Mouse (Mus musculus) kidney, embryonic 16.5 days (tissue): ENCODE measurements at regions not wholly inside any gene's neighbourhood (a gene's known extent, or its start where the extent isn't known, plus 50 kb on each side); places are given as distances from the start of the nearest gene placed in this dataset.

ENCODE experiments used
- ATAC-seq: fragments of 200-750 bp; cut with Nextera tagmentation; 2 replicates; pipeline ENCODE4 v1.8.0; 2017; ENCODE audit warnings: moderate TSS enrichment; ENCODE audit not compliant: low FRiP score, low TSS enrichment
- H3K27ac ChIP-seq: fragments of 300-500 bp; sonication (generic); 2 replicates; pipeline ENCODE4 v1.5.1; 2014; ENCODE audit warnings: low read length
- H3K27me3 ChIP-seq: fragments of 300-500 bp; sonication (generic); 2 replicates; pipeline ENCODE4 v1.6.1; 2014; ENCODE audit warnings: low read length, control low read depth, mixed read lengths; ENCODE audit not compliant: insufficient read depth
- H3K36me3 ChIP-seq: fragments of 300-500 bp; sonication (generic); 2 replicates; pipeline ENCODE4 v1.6.1; 2014; ENCODE audit warnings: low read length, control low read depth, mixed read lengths; ENCODE audit not compliant: insufficient read depth
- H3K4me1 ChIP-seq: fragments of 300-500 bp; sonication (generic); 2 replicates; pipeline ENCODE4 v1.6.1; 2014; ENCODE audit warnings: low read length, control low read depth, mixed read lengths; ENCODE audit not compliant: insufficient read depth
- H3K4me2 ChIP-seq: fragments of 300-500 bp; sonication (generic); replicated peaks from 2 replicates; pipeline ENCODE4 v1.6.1; 2014; ENCODE audit warnings: low read depth, low read length
- H3K4me3 ChIP-seq: fragments of 300-500 bp; sonication (generic); 2 replicates; pipeline ENCODE4 v1.5.1; 2014; ENCODE audit warnings: mild to moderate bottlenecking, low read length
- H3K9ac ChIP-seq: fragments of 300-500 bp; sonication (generic); replicated peaks from 2 replicates; pipeline ENCODE4 v1.6.1; 2014; ENCODE audit warnings: low read length
- H3K9me3 ChIP-seq: fragments of 300-500 bp; sonication (generic); 2 replicates; pipeline ENCODE4 v1.6.1; 2016; ENCODE audit warnings: low read length, control low read depth
- WGBS: fragments of 180-500 bp; shearing (Covaris S2); extraction: QIAGEN DNeasy Blood & Tissue Kit; methylation state at CpG from one replicate; pipeline ENCODE4 v1.1.7; 2014; 5-methylcytosine and 5-hydroxymethylcytosine counted together

DNA sequence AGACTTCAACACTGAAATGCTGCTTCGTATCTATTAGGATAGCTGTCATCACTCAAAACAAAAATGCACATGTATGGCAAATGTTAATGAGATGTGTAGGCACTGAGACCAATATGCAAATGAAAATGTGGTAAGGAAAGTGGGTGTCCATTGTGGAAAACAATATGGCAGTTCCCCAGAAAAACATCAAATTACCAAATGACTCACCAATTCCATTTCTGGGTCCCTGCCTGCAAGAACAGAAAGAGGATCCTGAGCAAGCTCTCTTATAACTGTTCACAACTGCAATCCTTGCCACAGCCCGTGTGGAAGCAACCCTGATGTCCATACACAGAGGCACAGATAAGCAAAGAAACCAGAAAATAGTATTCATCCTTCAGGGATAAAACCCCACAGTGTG lies 442.0 kb downstream of the Defb40 start:
- H3K4me2 ChIP-seq = no peak overlapping the region

DNA sequence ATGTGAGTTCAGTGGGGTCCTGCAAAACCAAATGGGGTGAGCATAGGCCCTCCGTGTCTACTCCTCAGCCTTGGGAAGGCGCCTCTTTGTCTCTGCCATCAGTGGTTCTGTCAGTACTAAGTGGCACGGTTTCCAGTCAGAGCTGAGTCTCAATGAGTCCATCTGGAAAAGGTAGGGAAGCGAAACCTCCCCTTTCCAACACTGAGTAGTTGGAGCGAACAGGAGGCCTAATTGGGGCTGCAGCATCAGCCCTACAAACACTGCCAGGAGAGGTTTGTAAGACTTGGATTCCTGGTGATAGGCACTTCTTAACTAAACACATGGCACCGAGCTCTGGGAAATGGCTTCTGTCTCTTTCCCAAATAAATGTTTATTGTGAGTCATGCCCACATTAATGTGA lies 449.9 kb downstream of the Defb40 start:
- no peak overlapping the region for H3K9ac ChIP-seq
- WGBS = 80% methylated on average over 6 of the region's 6 CpGs
- H3K36me3 ChIP-seq = no peaks in the 10 kb centered on the region
- H3K4me1 ChIP-seq = no peaks in the 10 kb centered on the region
- H3K27me3 ChIP-seq = no peaks in the 10 kb centered on the region
- H3K4me3 ChIP-seq = no peak overlapping the region
- H3K9me3 ChIP-seq = no peaks in the 10 kb centered on the region
- H3K4me2 ChIP-seq = no peak overlapping the region
- no peak for ATAC-seq
- H3K27ac ChIP-seq = no peak overlapping the region

More for the DNA sequence above, 442.0 kb downstream of the Defb40 start:
- Histone ChIP-seq H3K27me3 (no peaks in the 10 kb centered on the region), H3K9ac (no peak overlapping the region), H3K4me1 (no peaks in the 10 kb centered on the region), H3K4me3 (no peak overlapping the region), H3K9me3 (0 out of 2 replicates have a peak, but pooled peaks cover 2% of the 10 kb centered on the region), H3K27ac (no peak overlapping the region), H3K36me3 (no peaks in the 10 kb centered on the region)
- ATAC-seq = no peak
- 88% methylated on average over 2 of the region's 2 CpGs for WGBS

GRCm38 (mm10) chr8:18512409-18512808 lies 465.6 kb downstream of the Defb40 start:
- H3K27me3 ChIP-seq = no peaks in the 10 kb centered on the region
- no peak overlapping the region for H3K27ac ChIP-seq
- no peak overlapping the region for H3K4me3 ChIP-seq
- no peak for ATAC-seq
- no peaks in the 10 kb centered on the region for H3K9me3 ChIP-seq
- WGBS = 57% methylated on average over 2 of the region's 2 CpGs
- no peak overlapping the region for H3K9ac ChIP-seq
- no peak overlapping the region for H3K4me2 ChIP-seq
- no peaks in the 10 kb centered on the region for H3K4me1 ChIP-seq
- no peaks in the 10 kb centered on the region for H3K36me3 ChIP-seq

DNA sequence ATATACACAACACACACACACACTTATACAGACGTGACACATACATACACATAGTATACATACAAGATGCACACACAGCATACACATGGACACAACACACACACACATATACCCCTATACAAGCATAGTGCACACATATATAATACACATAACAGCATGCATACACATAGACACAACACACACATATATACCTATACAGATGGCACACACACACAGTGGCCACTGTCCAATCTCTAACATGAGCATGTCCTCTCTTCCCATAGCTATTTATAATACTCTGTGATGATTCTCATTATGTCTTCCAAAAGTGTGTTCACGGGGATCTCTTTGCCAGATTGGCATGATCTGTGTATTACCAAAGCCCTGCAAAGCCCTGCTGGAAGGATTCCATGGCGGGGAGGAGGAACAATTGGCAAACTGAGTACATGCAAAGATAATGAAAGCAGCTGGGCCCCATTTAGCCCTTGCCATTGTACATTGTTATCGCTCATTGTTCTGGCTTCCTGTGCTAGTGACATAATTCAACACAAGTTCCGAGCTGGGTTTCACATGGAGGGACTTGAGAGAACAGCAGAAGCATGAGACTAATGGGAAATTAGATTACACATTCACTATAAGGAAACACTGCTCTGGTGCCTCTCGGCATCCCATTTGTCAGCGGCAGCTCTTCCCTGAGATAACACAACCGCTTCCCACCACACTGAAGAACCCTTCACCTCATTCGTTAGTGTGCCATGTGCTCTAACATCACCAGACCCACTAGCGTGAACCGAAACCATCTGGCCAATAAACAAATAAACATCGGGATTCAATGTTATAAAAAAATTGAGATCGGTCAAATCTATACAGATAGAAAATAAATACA lies 471.7 kb downstream of the Defb40 start:
- 78% methylated on average over 13 of the region's 13 CpGs for WGBS

GRCm38 (mm10) chr8:18490620-18491019 lies 487.4 kb downstream of the Defb40 start:
- Histone ChIP-seq H3K36me3 (no peaks in the 10 kb centered on the region), H3K27me3 (no peaks in the 10 kb centered on the region), H3K9me3 (no peaks in the 10 kb centered on the region), H3K4me2 (no peak overlapping the region), H3K4me1 (no peaks in the 10 kb centered on the region), H3K27ac (no peak overlapping the region), H3K4me3 (no peak overlapping the region), H3K9ac (no peak overlapping the region)
- ATAC-seq = no peak
- 83% methylated on average over 5 of the region's 5 CpGs for WGBS

More for the DNA sequence above, 471.7 kb downstream of the Defb40 start:
- H3K4me1 ChIP-seq = no peaks in the 10 kb centered on the region
- H3K4me3 ChIP-seq = no peak overlapping the region
- no peaks in the 10 kb centered on the region for H3K9me3 ChIP-seq
- H3K36me3 ChIP-seq = no peaks in the 10 kb centered on the region
- no peak overlapping the region for H3K9ac ChIP-seq
- no peak overlapping the region for H3K4me2 ChIP-seq
- no peak overlapping the region for H3K27ac ChIP-seq
- H3K27me3 ChIP-seq = no peaks in the 10 kb centered on the region
- no peak for ATAC-seq

GRCm38 (mm10) chr8:18480081-18480480 lies 498.0 kb downstream of the Defb40 start:
- H3K36me3 ChIP-seq = no peaks in the 10 kb centered on the region
- H3K9me3 ChIP-seq = no peaks in the 10 kb centered on the region
- H3K4me2 ChIP-seq = no peak overlapping the region
- no peak for ATAC-seq
- no peak overlapping the region for H3K9ac ChIP-seq
- no peak overlapping the region for H3K4me3 ChIP-seq
- no peaks in the 10 kb centered on the region for H3K27me3 ChIP-seq
- 86% methylated on average over 3 of the region's 3 CpGs for WGBS
- no peaks in the 10 kb centered on the region for H3K4me1 ChIP-seq
- H3K27ac ChIP-seq = no peak overlapping the region

DNA sequence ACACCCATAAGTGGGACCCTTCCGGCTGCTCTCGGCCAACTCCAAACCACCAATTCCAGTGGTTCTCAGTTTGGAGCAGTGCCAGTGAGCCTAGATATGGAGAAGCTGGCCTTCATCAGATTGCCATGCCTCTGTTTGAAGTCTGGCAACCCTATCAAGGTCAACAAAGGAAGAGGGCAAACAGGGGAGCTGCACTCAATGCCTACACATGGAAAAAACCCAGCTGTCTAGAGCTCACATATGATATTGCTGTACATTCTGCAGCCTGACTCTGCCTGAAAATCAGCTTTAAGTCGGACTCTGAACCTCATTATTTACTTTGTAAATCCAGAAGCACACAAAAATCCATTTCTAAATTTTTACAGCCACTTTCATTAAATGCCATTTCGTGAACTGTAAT lies 499.9 kb downstream of the Defb40 start:
- H3K9me3 ChIP-seq = no peaks in the 10 kb centered on the region
- H3K27me3 ChIP-seq = no peaks in the 10 kb centered on the region
- ATAC-seq = no peak
- no peak overlapping the region for H3K4me2 ChIP-seq
- 85% methylated on average over 4 of the region's 4 CpGs for WGBS
- no peak overlapping the region for H3K4me3 ChIP-seq
- H3K27ac ChIP-seq = no peak overlapping the region
- H3K9ac ChIP-seq = no peak overlapping the region
- H3K4me1 ChIP-seq = no peaks in the 10 kb centered on the region
- no peaks in the 10 kb centered on the region for H3K36me3 ChIP-seq

- Histone ChIP-seq H3K27me3 (no peaks in the 10 kb centered on the region), H3K4me1 (no peaks in the 10 kb centered on the region), H3K9ac (no peak overlapping the region), H3K9me3 (no peaks in the 10 kb centered on the region), H3K27ac (no peak overlapping the region), H3K4me3 (no peak overlapping the region), H3K4me2 (no peak overlapping the region), H3K36me3 (no peaks in the 10 kb centered on the region)
- 73% methylated on average over 7 of the region's 7 CpGs for WGBS
- ATAC-seq = no peak
Observed at GRCm38 (mm10) chr8:18467511-18467910, 510.5 kb downstream of the Defb40 start.

- H3K9ac ChIP-seq = no peak overlapping the region
- no peaks in the 10 kb centered on the region for H3K4me1 ChIP-seq
- 73% methylated on average over 4 of the region's 4 CpGs for WGBS
- H3K36me3 ChIP-seq = no peaks in the 10 kb centered on the region
- H3K27me3 ChIP-seq = no peaks in the 10 kb centered on the region
- no peak for ATAC-seq
- H3K4me3 ChIP-seq = no peak overlapping the region
- H3K9me3 ChIP-seq = no peaks in the 10 kb centered on the region
- no peak overlapping the region for H3K27ac ChIP-seq
- no peak overlapping the region for H3K4me2 ChIP-seq
Observed at GRCm38 (mm10) chr8:18460609-18461008, 517.4 kb downstream of the Defb40 start.

- ATAC-seq = no peak
- H3K27me3 ChIP-seq = no peaks in the 10 kb centered on the region
- H3K9me3 ChIP-seq = no peaks in the 10 kb centered on the region
- H3K4me2 ChIP-seq = no peak overlapping the region
- H3K9ac ChIP-seq = no peak overlapping the region
- H3K4me1 ChIP-seq = no peaks in the 10 kb centered on the region
- H3K27ac ChIP-seq = no peak overlapping the region
- WGBS = 91% methylated on average over 6 of the region's 6 CpGs
- no peaks in the 10 kb centered on the region for H3K36me3 ChIP-seq
- no peak overlapping the region for H3K4me3 ChIP-seq
Observed at GRCm38 (mm10) chr8:18457470-18457869, 520.6 kb downstream of the Defb40 start.
